Mouse (Mus musculus) lung, adult 2 months (tissue): Measurements from ENCODE around the gene Kcnd2.

Experiments
- CTCF ChIP-seq: fragments of 200-500 bp; IDR thresholded peaks from 2 replicates; pipeline ENCODE4 v1.5.1; 2011; ENCODE audit warnings: mild to moderate bottlenecking, low read length, control low read depth; ENCODE audit not compliant: insufficient read depth
- POLR2A ChIP-seq: fragments of 200-500 bp; IDR thresholded peaks from 2 replicates; pipeline ENCODE4 v1.6.1; 2011; ENCODE audit warnings: low read depth, mild to moderate bottlenecking, control low read depth, low read length, borderline replicate concordance; ENCODE audit errors: extremely low read depth

DNA sequence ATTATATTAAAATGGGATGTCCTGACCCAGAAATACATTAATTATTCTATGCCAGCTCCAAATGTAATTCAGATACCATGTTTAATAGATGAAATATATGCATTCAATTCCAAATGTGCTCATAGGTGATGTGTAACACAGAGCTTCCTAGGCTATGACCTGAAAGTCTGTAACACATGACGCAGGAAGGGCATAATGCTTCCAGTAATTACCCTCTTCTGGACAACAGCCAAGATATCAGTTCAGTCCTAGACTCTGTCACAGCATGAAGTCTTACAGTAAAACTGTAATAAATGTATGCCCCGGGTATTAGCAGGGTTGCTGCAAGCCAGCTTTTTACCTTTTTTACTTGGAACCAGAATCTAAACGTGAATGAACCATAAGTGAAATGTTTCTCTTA is 382.1 kb downstream of the Kcnd2 start:
- TF ChIP-seq CTCF: no peak
- TF ChIP-seq POLR2A: no peak
